Mouse (Mus musculus) lung, postnatal 0 days (tissue): Measurements from ENCODE around the gene Bfar.

Experiments
- CTCF ChIP-seq: IDR thresholded peaks from 2 replicates; pipeline ENCODE4 v1.5.1; 2016; ENCODE audit warnings: antibody characterized with exemption, mild to moderate bottlenecking
- EP300 ChIP-seq: IDR thresholded peaks from 2 replicates; pipeline ENCODE4 v1.6.1; 2016; ENCODE audit warnings: antibody characterized with exemption, mild to moderate bottlenecking, control low read depth

GRCm38 (mm10) chr16:13671685-13672385, at the start of gene Bfar, which contains the start of gene 3110001I22Rik:
- peak; percentile 30 for TF ChIP-seq CTCF
- no peak for TF ChIP-seq EP300
